Mouse (Mus musculus) limb, embryonic 12.5 days (tissue): ENCODE measurements around the gene Tmem266. TPM values are rescaled to one million over a fixed set of nuclear protein-coding genes. Genes with fewer than 3 reads are reported as not detected.

ENCODE experiments used
- ATAC-seq: fragments of 200-750 bp; cut with Nextera tagmentation; 2 replicates; pipeline ENCODE4 v1.8.0; 2017; ENCODE audit warnings: low read depth, moderate TSS enrichment; ENCODE audit not compliant: insufficient number of reproducible peaks, insufficient read depth, low FRiP score, low TSS enrichment
- H3K27ac ChIP-seq: fragments of 300-500 bp; sonication (generic); 2 replicates; pipeline ENCODE4 v1.5.1; 2016; ENCODE audit warnings: mild to moderate bottlenecking, moderate library complexity
- H3K27me3 ChIP-seq: fragments of 300-500 bp; sonication (generic); 2 replicates; pipeline ENCODE4 v1.6.1; 2016; ENCODE audit warnings: mild to moderate bottlenecking, moderate library complexity
- H3K36me3 ChIP-seq: fragments of 300-500 bp; sonication (generic); 2 replicates; pipeline ENCODE4 v1.6.1; 2016; ENCODE audit warnings: mild to moderate bottlenecking, moderate library complexity
- H3K4me1 ChIP-seq: fragments of 300-500 bp; sonication (generic); replicated peaks from 2 replicates; pipeline ENCODE4 v1.6.1; 2016
- H3K4me2 ChIP-seq: fragments of 300-500 bp; sonication (generic); 2 replicates; pipeline ENCODE4 v1.6.1; 2016; ENCODE audit warnings: mild to moderate bottlenecking, moderate library complexity
- H3K4me3 ChIP-seq: fragments of 300-500 bp; sonication (generic); replicated peaks from 2 replicates; pipeline ENCODE4 v1.5.1; 2016; ENCODE audit warnings: mild to moderate bottlenecking
- H3K9ac ChIP-seq: fragments of 300-500 bp; sonication (generic); replicated peaks from 2 replicates; pipeline ENCODE4 v1.6.1; 2016; ENCODE audit warnings: mild to moderate bottlenecking, moderate library complexity
- H3K9me3 ChIP-seq: fragments of 300-500 bp; sonication (generic); 2 replicates; pipeline ENCODE4 v1.6.1; 2016; ENCODE audit warnings: mild to moderate bottlenecking, moderate library complexity
- WGBS: fragments of 180-500 bp; shearing (Covaris S2); methylation state at CpG from one replicate; pipeline ENCODE4 v1.1.7; 2016; 5-methylcytosine and 5-hydroxymethylcytosine counted together
- polyA plus RNA-seq: library from polyadenylated mRNA; unstranded; fragments of >200 nt; fragmentation: Nextera tagmentation; extraction: Ambion mirVana; gene quantifications from 2 replicates; pipeline ENCODE4 v1.2.1, GENCODE M21; 2016

Gene Tmem266
- polyA plus RNA-seq, 1 experiment from 2014 or later, result 1.1 TPM

DNA sequence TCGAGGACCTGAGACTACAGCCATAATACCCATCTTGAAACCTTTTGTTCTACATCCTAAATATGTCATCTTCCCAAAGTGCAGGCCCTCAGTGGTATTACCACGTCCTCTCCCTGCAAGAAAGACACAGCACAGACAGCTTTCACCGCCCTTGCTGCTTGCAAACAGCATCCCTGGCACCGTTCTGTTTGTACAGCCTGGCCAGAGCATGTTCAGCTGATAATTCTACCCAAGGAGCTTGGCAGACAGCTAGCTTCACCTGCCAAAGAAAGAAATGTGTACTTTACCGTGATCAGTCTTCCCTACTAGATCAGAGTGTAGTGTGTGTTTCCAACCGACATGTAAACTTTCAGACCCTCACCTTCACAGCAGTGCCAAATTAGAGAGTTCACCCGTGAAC is 45.2 kb downstream of the Tmem266 start:
- Histone ChIP-seq H3K27ac (no peak overlapping the region), H3K9me3 (no peaks in the 10 kb centered on the region), H3K36me3 (no peaks in the 10 kb centered on the region), H3K9ac (no peak overlapping the region), H3K27me3 (no peaks in the 10 kb centered on the region), H3K4me1 (no peaks in the 10 kb centered on the region), H3K4me3 (no peak overlapping the region), H3K4me2 (no peak overlapping the region)
- 82% methylated on average over 7 of the region's 7 CpGs for WGBS
- ATAC-seq, result no peak

DNA sequence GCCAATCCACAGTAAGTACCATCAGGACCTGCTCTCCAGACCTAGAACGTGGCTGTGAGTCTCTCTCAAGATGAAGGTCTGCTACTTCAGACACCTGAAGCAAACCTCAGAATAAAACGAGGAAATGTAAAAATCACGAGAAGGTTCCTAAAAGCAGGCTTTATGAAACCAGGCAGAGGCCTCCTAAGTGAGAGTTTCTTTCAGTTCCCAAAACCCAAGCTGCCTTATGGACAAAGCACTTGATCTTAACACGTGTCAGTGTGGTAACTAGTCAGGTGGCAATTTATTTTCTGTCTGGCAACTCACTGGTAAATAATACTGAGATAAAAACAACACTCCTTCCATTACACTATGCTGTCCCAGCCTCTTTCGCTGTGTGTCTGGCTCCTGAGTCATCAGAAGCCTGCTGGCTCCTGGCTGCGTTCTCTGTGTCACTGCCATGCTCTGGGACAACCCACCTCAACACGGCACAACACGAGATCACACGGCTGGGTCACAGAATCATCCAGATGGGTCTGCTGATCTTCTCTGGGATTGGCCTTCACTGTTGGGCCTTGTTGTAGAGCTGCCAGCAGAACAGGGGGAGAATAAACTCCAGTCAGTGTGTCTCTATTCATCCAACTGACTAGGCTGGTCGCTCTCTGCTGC is 51.0 kb downstream of the Tmem266 start:
- H3K9me3 ChIP-seq, result no peaks in the 10 kb centered on the region
- WGBS, result 87% methylated on average over 10 of the region's 10 CpGs
- no peak for ATAC-seq

DNA sequence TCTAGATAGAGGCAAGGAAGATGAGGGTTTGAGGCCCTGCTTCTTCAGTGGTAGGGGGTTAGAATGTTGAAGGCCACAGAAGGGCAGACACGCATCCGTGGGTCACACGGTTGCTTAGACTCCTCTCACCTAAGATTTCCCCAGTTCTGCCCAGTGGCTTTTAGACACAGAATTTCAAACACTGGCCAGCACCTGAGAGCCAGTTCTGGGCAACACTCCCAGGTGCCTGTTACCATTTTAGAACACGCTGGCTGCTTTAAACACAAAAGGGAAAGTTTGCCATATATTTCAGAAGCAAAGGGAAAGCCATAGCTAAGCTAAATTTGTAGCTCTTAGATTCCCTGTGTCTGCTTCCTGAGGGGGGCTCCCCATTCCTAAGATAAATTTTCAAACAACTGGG is 54.7 kb downstream of the Tmem266 start:
- no peak overlapping the region for H3K9ac ChIP-seq
- 88% methylated on average over 4 of the region's 4 CpGs for WGBS
- no peaks in the 10 kb centered on the region for H3K36me3 ChIP-seq
- no peak overlapping the region for H3K27ac ChIP-seq
- no peak overlapping the region for H3K4me3 ChIP-seq
- no peak overlapping the region for H3K4me2 ChIP-seq
- H3K9me3 ChIP-seq, result no peaks in the 10 kb centered on the region
- no peaks in the 10 kb centered on the region for H3K4me1 ChIP-seq
- no peak for ATAC-seq
- 0 out of 2 replicates have a peak, but pooled peaks cover 6% of the 10 kb centered on the region for H3K27me3 ChIP-seq

More for the DNA sequence above, 51.0 kb downstream of the Tmem266 start:
- no peak overlapping the region for H3K9ac ChIP-seq
- no peak overlapping the region for H3K4me2 ChIP-seq
- H3K36me3 ChIP-seq, result no peaks in the 10 kb centered on the region
- H3K27me3 ChIP-seq, result no peaks in the 10 kb centered on the region
- H3K4me1 ChIP-seq, result no peaks in the 10 kb centered on the region
- H3K4me3 ChIP-seq, result no peak overlapping the region
- H3K27ac ChIP-seq, result no peak overlapping the region

DNA sequence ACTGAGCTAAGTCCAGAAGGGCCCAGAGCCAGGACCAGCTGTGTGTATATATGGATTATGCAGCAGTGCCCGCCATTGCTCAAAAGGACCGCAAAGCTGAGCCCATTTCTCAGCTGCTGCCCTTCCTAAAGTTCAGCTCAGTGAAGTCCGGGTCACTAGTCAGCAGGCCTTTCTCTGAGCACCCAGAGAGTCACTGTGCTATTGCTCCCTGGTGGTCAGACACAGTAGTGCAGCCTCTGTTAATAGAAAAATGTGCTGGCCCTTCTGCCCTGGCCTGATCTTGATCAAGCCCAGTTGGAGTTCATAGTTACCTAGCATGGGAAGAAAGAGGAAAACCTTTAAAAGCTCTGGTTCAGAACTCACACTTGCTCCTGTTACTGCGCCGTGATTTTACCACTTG is 55.7 kb downstream of the Tmem266 start:
- Histone ChIP-seq H3K4me2 (no peak overlapping the region), H3K4me3 (no peak overlapping the region), H3K27me3 (0 out of 2 replicates have a peak, but pooled peaks cover 6% of the 10 kb centered on the region), H3K9ac (no peak overlapping the region), H3K27ac (no peak overlapping the region), H3K4me1 (no peaks in the 10 kb centered on the region), H3K9me3 (no peaks in the 10 kb centered on the region), H3K36me3 (no peaks in the 10 kb centered on the region)
- ATAC-seq, result no peak
- 29% methylated on average over 5 of the region's 5 CpGs for WGBS

DNA sequence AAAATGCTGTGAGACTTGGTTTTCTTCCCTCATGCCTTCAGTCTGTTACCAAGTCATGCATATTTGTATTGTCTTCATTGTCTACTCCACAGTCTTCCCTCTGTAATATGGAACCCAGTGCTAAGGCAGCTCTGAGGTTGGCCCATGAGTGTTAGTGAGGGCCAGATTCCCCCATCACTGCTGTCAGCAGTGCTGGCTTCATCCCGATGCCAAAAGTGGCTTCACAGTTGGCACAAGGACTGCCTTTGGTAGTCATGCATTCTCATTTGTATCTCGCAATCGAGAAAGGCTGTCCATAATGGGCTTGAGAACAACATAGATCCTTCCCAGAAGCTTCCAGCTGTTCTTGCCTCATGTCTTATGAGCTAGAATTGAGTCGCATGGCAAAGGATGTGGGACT is 59.4 kb downstream of the Tmem266 start:
- no peak for ATAC-seq
- 95% methylated on average over 4 of the region's 4 CpGs for whole genome bisulfite sequencing
- Histone ChIP-seq H3K9me3 (no peaks in the 10 kb centered on the region), H3K27ac (no peak overlapping the region), H3K4me1 (no peaks in the 10 kb centered on the region), H3K9ac (no peak overlapping the region), H3K4me2 (no peak overlapping the region), H3K4me3 (no peak overlapping the region), H3K36me3 (no peaks in the 10 kb centered on the region), H3K27me3 (0 out of 2 replicates have a peak, but pooled peaks cover 6% of the 10 kb centered on the region)

DNA sequence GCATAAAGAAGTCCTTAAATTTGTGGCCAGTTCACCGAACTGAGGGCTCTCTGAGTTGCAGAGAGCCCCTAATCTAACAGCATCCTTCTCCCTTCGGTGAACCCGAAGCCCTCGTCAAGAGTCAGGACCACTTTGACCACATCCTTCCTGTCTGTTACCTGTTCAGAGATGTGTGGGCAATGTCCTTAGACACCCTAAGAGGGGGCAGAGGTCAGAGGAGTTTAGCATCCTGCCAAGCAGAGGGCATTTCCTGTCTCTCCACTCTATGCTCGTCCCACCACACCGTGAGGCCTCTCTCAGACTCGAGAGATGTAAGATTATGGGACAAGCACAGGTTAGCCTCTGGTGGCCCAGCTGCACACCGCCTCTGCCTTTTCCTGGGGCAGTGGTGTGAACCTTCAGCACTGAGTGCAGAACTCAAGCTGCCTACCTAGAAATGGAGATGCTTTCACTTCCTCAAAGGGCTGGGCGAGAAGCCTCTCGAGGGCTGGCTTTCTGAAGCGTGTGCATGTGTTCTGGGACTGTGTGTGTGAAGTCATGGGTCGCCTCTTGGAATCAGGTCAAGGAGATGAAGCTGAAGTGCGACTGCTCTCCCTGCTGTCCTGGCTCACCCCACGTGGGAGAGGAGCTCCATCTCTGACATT is 61.3 kb downstream of the Tmem266 start:
- WGBS, result 83% methylated on average over 14 of the region's 14 CpGs
- Histone ChIP-seq H3K4me1 (0 out of 2 replicates have a peak, but pooled peaks cover 4% of the 10 kb centered on the region), H3K36me3 (no peaks in the 10 kb centered on the region), H3K27me3 (0 out of 2 replicates have a peak, but pooled peaks cover 11% of the 10 kb centered on the region), H3K9me3 (no peaks in the 10 kb centered on the region), H3K4me2 (no peak overlapping the region), H3K27ac (no peak overlapping the region), H3K9ac (no peak overlapping the region), H3K4me3 (no peak overlapping the region)
- ATAC-seq, result no peak

DNA sequence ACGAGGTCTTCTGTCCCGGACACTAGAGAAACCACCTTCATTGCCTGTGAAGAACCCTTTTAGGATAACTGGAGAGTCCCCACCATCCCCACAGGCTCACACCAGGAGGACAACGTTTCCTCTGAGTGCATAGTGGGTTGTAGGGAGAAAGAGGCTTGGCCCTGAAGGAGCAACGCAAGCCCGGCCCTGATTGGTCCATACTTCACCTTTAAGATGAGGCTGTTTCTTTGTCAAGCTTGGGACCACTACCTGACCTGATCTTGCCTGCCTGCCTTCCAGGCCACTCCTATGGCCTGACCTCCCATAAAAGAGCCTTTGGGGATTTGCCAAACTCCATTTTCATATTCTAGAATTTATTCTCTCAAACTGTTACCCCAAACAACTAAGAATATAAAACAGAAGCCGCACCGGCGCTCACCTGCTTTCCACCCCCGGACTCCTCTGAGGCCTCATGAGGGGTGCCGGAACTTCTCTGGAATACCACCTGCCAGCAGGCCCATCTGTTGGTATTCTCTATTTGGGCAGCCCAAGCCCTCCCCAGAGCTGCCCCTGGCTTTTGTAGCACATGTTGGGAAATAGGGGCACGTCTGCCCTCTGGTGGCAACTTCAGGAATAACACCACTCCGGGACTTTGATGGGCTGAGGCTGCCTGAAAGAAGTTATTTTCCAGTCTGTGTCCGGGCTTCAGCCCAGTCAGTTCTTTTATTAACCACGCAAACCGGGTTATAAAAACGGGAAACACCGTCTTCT is 65.4 kb downstream of the Tmem266 start:
- no peak overlapping the region for H3K4me2 ChIP-seq

DNA sequence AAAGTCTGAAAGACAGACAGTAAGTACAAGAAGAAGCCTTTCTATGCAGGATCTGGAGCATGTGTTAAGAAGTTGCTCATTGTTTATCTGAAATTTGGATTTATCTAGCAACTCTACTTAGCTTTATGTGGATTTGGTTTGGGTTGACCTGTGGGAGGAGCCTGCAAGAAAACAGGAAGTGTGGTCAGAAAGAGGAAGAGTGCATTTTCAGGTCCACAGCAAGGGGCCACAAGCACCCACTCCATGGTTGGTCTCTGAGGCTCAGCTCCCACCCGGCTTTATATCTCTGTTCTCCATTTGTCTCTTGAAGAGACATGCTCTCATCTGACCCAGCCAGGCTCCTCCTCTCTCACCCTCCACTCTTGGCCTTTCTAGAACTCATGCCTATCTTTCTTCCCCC is 68.9 kb downstream of the Tmem266 start:
- 80% methylated on average over 1 of the region's 1 CpGs for WGBS
- Histone ChIP-seq H3K9ac (no peak overlapping the region), H3K27me3 (peaks cover 38% of the 10 kb centered on the region), H3K36me3 (no peaks in the 10 kb centered on the region), H3K4me1 (peaks cover 44% of the 10 kb centered on the region), H3K9me3 (no peaks in the 10 kb centered on the region), H3K4me2 (no peak overlapping the region), H3K4me3 (no peak overlapping the region), H3K27ac (no peak overlapping the region)
- ATAC-seq, result no peak

More for the DNA sequence above, 65.4 kb downstream of the Tmem266 start:
- no peak overlapping the region for H3K4me3 ChIP-seq
- H3K4me1 ChIP-seq, result peaks cover 14% of the 10 kb centered on the region
- no peaks in the 10 kb centered on the region for H3K36me3 ChIP-seq
- no peak overlapping the region for H3K9ac ChIP-seq
- 30% methylated on average over 17 of the region's 17 CpGs for WGBS
- peaks cover 30% of the 10 kb centered on the region for H3K27me3 ChIP-seq
- H3K9me3 ChIP-seq, result no peaks in the 10 kb centered on the region
- H3K27ac ChIP-seq, result no peak overlapping the region
- peak; percentile 74; the same call in 1 of the 2 replicates for ATAC-seq

DNA sequence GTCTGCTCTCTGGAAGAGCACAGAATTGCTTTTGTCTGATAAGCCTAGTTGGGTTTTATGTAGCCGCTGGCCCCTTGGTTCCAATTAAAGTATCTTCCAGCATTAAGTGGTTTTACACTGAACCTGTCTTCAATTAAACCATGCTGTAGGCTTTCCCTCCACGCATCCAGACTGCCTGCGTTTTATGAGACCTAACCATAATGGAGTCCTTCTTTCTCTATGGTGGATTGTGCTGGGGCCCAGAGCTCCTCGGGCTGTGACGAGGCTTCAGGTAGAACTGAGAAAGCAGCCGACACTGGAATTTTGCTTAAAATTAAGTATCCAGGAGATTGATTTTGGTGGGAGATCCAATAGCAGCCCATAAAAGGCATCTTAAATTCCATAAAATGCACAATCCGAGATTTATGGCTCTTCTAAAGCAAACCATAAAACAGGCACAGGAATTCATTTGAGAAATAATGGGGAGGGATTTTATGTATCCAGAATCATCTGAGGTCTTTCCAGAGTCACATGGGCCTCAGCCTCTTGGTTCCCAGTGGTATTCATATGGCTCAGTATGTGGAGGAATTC is 72.4 kb downstream of the Tmem266 start:
- Histone ChIP-seq H3K4me2 (0 out of 2 replicates have a peak overlapping the region, but pooled peaks have one; percentile 16), H3K27ac (peak overlapping the region; percentile 74), H3K27me3 (peaks cover 43% of the 10 kb centered on the region), H3K4me1 (peaks cover 57% of the 10 kb centered on the region), H3K36me3 (no peaks in the 10 kb centered on the region), H3K9me3 (no peaks in the 10 kb centered on the region), H3K4me3 (no peak overlapping the region), H3K9ac (no peak overlapping the region)
- 15% methylated on average over 7 of the region's 7 CpGs for WGBS
- ATAC-seq, result peak; percentile 81; the same call in 1 of the 2 replicates

DNA sequence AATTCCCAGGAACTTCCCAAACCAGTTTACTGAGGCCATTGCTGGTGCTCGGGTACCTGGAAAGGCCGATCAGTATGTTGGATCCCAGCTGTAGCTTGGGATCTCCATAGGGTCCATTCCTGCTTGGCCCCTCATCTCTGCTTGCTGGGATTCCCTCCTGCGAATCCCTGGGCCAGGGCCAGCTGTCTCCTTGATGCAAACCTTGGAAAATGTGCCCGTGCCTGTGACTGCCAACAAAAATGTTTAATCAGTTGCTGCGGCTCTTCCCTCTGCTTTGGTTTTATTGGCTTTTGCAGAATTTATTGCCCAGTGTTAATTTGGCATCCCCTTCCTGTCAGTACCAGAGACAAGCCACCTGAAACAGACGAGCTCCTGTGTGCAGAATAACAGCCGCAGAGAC is 75.6 kb downstream of the Tmem266 start:
- no peak overlapping the region for H3K4me2 ChIP-seq
- H3K27ac ChIP-seq, result peak overlapping the region; percentile 73
- no peak for ATAC-seq
- peaks cover 61% of the 10 kb centered on the region for H3K4me1 ChIP-seq
- H3K4me3 ChIP-seq, result no peak overlapping the region
- no peaks in the 10 kb centered on the region for H3K9me3 ChIP-seq
- H3K9ac ChIP-seq, result no peak overlapping the region
- H3K36me3 ChIP-seq, result no peaks in the 10 kb centered on the region
- H3K27me3 ChIP-seq, result peaks cover 32% of the 10 kb centered on the region
- WGBS, result 24% methylated on average over 7 of the region's 7 CpGs

DNA sequence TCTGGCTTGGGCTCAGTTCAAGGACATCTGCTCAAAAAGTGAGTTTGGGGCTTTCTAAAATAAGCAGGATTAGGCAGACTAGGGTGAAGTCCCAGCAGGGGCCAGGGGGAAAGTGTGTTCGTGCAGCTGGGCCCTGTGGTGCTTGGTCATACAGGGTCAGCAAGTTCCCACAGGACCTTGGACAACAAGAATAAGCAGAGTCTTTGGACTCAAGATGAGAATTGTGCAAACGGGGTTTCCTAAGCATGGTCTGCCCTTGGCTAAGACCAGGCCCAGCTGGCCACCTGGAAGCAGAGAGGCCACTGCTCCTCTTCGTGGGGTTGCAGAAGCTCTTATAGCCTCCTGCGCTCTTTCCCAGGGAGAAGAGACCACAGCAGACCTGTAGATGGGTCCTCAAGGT is 77.5 kb downstream of the Tmem266 start:
- no peak overlapping the region for H3K27ac ChIP-seq
- WGBS, result 86% methylated on average over 4 of the region's 4 CpGs
- H3K27me3 ChIP-seq, result peaks cover 39% of the 10 kb centered on the region
- no peaks in the 10 kb centered on the region for H3K9me3 ChIP-seq
- H3K4me2 ChIP-seq, result no peak overlapping the region
- no peaks in the 10 kb centered on the region for H3K36me3 ChIP-seq
- no peak overlapping the region for H3K9ac ChIP-seq
- ATAC-seq, result no peak
- no peak overlapping the region for H3K4me3 ChIP-seq
- H3K4me1 ChIP-seq, result peaks cover 53% of the 10 kb centered on the region
